Mouse (Mus musculus) urinary bladder, adult 18-20 months (tissue): ENCODE results near the gene Ackr3.
A peak's percentile ranks its signal among the peaks of the same experiment; 100 is the strongest.

Experiments used
- DNase-seq, 2 experiments: peaks; one replicate each; pipeline ENCODE4 v3.0.0; 2022; ENCODE audit warnings: low spot score in 2 of 2, mixed read lengths in 2 of 2

The Ackr3 gene

DNA sequence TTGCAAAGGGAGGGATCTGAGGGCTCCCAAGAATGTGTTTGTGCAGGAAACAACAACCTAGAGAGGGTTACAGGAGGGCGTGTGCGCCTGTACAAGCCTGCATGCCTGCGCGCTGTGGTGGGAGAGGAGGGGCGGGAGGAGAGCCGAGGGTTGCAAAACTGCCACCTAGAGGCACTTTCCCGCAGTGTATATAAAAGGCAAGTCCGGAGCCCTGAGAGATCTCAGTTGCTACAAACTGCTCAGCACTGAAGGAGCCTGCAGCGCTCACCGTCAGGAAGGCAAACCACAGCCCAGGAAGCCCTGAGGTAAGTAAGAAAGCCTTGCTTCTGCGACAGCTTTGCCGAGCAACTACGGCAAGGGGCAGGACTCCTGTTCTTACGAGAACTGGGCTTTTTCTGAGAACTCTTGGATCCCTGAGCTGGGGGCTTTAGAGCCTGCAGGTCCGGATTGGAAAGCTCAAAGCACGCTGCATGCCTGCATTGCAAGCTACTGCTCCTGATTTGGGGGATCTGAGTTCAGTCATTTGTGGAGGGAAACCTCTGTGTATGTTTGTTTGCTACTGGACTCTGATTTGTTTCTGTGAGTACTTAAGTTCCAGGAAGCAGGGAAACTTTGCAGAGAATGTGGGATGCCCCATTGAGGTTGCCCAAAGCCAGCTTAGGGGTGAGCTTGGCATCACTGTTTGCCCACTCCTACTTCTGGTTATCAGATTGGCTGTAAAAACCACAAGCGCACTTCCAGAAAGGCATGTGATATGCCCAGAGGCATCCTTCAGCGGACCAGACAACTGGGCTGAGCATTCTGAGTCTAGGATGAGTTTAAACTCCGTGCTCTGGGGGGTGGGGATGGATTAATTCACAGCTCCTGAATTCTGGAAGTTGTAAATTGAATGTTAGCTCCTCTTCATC is at the start of gene Ackr3:
Ackr3 (plus strand) TSS at position 198 of the 908 bp plus-strand sequence.
- DNase-seq = peak; percentile 72 to 82

DNA sequence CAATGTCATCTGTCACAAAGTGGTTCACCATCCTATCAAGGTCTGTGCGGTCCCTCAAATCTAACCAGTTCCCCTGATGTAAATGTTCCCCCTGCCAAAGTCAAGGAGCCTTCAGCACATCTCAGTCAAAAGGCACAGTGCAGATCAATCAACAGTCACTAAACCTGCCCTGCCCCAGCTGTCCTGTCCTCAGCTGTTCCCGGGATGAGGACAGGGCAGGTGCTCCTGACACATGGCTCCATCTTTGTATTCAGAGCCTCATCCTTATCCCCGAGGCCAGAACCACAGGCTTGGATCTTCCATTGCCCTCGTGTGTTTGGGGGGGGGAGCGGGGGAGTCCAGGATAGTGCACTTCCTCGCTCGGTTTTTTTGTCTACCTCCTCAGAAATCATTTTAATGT is 47.2 kb upstream of the Ackr3 start:
- DNase-seq = no peak

DNA sequence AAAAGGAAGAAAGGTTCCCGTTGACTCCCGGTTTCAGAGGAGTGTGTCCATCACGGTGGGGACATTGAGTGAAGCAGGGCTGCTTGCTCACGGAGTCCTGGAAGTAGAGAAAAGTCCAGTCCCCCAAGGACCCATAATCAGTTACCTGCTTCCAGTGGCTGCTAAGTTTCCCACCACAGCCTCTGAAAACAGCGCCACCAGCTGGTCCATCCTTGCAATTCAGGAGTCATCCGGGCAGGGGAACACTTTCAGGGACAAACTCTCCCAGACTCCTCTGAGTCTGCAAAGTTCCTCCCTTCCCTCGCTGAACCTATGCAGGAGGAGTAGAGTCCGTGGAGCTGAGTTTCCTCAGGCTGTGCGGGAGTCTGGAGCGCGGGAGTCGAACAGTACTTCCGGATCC is 43.9 kb upstream of the Ackr3 start:
- no peak for DNase-seq

DNA sequence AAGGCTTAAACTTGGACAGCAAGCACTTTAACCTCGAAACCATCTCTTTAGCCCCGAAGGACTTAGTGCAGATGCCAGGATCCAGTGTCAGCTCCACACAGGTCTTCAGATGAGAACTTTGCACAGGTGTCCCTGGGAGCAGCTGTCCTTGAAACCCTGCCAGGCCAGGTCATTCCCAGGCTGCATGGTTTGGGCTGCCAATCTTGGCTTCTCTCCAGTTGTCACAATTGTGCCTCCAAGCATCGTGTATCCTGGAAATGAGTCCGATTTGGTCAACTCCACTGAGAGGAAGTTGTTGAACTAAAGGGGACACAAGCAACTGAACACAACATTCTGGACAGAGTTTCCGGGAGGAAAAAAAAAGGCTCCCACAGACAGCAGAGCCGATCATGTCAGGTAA is 42.2 kb upstream of the Ackr3 start:
- no peak for DNase-seq

DNA sequence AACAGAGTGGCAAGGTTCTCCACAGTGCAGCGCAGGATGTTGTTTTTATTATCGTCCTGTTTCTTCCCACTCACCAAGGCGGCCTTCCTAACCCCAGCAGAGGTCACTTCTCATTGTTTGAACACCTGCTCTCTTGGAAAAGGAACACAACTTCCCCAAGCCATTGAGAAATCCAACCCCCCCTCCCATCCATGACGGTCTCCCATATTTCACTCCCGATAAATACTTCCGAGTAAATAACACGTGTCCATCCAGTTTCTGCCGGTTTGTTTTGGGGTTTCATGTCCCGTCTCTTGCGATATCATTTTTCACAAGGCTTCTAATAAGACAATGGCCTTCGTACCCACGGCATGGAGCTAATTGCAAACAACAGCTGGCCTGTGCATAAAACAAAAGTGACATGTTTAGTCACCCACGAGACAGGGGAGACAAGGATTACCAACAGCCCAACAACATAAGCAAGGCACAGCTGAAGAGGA is 41.4 kb upstream of the Ackr3 start:
- no peak for DNase-seq

DNA sequence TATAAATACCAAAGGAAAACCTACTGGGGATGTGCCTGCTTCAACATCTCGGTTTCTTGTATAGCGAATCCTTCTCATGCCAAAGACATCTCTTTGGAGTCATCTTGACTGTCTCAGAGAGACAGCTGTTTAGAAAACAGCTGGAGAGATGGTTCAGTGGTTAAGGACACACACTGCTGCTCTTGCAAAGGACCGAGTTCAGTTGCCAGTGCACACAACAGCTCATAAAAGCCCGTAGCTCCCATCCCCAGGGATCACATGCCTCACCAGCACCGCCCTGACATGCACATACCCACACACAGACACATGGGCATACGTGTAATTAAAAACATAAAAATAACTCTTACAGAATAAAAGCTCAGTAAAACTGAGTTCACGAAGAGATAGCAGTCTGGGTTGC is 40.6 kb upstream of the Ackr3 start:
- DNase-seq = no peak

DNA sequence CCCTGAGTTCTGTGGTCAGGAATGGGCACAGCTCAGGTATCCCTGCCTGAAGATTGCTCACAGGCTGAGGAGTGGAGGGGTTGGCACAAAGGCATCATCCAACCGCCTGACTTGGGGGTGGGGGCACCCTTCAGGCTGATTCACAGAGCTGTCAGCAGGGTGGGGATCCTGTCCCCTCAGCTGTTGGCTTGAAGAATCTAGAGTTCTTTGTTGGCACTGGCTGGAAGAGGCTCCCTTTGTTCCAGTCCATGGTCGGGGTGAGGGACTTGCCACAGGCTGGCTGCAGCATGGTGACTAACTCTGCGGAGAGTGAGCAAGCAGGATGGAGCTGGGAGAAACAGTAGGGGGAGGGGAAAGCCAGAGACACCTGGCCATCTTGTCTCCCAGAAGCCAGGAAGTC is 39.5 kb upstream of the Ackr3 start:
- no peak for DNase-seq

DNA sequence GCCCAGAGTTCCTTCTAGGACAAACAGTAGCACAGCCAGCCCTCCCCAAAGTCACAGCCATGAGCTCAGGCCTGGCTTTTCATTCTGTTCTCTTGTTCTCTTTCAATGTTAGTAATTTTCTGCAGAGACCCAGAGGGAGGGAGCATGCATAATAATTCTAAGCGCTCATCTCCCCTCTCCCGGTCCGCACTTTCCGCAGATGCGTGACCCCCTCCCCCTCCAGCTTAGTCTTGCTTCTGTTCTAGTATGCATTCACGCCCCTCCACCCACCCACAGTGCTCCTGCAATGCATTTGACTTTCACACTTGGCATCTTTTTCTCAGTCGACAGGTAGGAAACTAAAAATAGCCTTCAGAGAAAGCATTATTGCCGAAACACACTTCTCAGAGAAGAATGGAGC is 29.4 kb upstream of the Ackr3 start:
- no peak for DNase-seq

DNA sequence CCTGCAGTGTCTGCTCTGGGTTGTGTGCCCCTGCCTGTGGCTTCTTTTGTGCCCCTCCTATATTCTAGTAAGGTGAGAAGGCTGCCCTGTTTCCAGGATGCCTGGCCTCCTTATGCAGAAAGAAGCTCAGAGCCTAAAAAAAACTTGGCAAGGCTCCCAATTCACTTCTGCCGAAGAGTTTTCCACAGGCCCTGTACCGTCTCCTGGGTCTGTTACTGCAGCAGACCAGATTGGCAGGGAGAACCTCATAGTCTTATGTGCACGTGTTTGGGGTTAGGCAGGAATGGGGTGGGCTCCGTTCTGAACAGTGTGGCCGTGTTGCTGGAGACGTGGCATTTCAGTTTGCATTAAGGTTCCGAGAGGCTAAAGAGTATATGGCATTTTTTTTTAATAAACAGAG is 27.6 kb upstream of the Ackr3 start:
- DNase-seq = no peak

DNA sequence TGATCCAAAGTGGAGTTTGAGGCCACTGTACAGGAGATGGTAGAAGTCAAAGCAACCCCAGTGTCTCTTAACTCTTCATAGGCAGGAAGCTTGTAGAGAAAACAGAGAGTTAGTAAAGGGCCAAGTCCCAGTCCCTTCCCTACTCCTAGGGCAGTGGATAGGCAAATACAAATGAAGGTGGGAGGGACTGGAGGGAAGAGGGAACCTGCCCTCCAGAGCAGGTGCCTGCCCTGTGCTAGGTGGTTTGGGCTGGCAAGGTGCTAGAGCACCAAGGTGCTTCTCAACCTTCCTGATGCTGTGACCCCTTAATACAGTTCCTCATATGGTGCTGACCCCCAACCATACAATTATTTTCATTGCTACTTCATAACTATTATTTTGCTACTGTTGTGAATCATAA is 26.2 kb upstream of the Ackr3 start:
- no peak for DNase-seq

DNA sequence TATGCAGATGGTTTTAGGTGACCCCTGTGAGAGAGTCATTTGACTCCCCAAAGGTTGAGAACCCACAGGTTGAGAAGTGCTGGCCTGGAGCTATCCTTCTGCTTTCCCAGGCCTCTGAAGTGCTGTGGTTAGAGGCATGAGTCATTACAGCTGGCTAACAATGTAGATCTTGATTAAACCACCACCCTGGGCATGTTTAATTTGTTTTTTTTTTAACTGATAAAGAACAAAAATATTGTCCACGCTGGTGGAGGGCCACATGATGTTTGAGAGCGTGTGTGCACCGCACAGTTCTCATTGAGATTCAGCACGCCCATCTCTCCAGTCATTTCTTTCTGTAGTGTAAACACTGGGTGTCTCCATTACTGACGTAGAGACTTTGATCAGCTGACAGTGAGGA is 25.8 kb upstream of the Ackr3 start:
- DNase-seq = no peak

DNA sequence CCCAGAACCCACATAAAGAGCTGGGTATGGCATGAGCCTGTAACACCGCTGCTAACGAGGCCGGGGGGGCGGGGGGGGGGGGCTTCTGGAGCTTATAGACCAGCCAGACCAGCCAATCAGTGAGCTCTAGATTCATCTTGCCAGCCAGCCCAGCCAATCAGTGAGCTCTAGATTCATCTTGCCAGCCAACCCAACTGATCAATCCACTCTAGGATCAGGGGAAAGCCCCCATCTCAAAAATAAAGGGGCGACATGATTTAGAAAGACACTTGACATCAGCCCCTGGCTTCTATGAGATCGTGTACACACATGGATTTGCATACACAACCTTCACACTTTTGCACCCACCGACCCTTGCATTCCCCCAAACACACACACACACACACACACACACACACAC is 23.3 kb upstream of the Ackr3 start:
- no peak for DNase-seq

DNA sequence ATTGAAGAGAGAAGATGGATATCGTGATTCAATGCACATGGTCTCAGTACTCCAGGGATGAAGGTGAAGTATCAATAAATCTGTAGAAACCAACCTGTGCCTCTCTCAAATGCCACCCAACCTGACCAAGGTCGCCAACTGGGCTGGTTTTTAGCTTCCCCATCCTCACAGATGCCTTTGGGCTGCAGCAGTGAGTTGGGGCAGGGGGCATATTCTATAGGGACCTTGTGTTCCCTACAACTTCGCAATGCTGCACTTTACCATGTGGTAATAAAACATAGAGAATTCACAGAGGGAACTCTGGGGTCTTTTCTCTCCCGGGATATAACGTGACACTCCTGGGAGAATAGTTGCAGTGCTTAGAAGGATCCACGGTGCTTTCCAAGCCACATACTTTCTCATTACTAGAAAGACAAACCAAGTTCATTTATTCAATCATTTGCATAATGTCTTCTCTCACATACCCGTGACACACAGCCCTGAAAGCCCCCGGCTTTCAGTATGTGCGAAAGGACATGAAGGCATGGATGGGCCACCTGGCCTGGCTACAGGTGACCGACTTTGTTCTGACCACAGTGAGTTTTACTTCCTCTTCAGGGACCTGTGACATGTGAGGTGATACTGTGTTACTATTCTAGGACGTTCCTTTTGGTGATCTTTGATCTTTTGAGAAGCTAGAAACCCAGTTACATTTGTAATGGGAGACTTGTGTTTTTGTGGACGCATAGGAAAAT is 22.6 kb upstream of the Ackr3 start:
- DNase-seq = no peak

DNA sequence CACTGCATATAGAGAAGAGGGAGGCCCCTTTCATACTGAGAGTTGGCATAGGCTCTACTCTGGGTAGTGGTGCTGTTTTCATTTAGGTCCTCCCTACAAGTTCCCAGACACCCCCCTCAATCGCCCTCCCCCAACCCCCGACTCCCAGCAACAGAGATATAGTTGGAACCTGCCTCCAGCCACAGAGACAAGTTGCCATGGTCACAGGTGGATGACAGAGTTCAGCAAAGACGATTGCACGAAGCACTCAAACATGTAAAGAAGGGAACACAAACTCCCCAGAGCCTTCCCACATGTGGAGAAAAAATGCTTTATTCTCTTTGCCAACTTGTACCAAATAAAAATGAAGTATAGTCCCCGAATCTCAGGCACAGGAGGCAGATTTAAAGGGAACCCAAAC is 21.3 kb upstream of the Ackr3 start:
- no peak for DNase-seq

DNA sequence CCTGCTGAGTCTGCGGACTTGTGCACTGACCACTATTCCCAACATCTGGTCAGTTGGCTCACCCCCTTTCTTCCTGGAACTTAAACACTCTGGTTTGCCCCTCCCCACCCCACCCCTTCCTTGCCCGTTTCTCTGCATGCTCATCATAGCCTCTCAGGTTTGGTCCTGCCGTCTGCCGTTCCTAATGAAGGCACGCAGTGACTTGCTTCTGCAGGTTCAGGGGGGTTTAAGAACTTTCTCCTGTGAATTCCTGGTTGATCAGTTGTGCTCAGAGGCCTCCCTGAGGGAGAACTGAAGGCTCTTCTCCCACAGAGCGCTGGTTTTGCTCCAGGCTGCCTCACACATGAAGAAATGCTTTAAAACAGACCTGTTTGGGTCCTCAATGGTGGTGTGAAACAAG is 20.2 kb upstream of the Ackr3 start:
- no peak for DNase-seq

DNA sequence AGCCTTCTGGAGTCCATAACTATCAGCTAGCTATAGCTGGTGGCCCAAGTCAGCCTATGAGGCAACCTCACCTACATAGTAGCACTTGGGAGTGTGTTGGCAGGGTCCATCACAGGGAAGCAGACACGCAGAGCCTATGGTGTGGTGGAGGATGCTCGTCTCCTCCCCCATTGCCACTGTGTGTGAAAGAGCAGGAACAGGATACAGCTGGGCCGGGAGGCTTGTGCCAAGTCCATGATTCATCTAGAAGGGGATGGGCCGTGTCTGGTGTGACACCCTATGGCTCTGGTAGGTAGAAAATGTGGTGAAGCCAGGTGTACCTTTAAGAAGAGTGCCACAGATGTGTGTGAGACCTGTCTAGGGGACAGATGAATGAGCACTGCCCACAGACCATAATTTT is 17.6 kb upstream of the Ackr3 start:
- no peak for DNase-seq

DNA sequence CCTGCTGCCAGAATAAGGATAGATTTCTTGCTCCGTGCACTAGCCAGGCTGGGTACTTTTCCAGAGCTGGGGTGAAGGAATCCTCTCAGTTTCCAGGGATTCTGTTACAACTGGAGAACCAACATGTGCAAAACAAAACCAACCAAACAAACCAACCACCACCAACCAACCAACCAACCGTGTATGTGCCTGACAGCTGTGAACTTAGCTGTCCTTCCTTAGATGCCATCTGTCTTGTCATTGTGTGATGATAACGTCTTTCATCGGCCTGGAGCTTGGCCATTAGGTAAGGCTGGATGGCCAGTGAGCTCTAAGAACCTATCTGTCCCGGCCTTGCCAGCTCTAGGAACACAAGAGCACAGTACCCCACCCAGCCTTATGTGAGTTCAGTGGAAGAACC is 16.9 kb upstream of the Ackr3 start:
- DNase-seq = no peak

DNA sequence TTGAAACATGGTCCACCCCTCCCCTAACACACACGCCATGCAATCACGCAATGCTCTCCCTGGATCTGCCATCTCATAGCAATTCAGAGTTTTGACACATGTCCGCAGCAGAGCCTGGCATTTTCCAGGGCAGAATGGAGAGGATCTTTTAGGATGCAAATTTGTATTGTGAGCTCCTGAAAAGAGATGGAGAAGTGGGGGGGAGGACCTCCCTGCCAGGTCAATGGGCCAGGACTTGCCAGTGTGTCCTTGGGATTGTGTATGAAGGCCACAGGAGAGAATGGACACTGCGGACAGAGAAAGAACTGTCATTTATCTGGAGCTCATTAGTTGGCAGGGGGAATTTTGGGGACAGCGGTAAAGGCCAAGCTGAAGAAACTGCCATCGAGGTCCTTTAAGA is 14.7 kb upstream of the Ackr3 start:
- DNase-seq = no peak

DNA sequence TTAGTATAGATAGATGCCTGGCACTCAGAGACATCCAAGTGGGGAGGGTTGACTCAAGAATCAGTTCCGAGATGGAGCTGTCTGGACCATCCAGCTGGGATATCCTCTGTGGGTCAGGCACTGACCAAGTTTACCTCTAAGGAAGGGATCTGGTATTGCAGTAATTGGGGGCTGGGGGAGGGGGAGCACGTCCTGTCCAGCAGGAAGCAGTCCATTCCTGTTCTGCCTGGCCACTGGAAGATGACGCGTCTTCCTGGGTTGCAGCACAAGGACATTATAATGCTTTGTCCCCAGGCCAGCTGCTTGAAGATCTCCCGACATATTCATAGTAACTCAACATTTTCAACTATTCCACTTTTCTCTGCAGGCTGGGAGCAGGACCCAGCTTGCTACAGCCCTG is 2.5 kb upstream of the Ackr3 start:
- DNase-seq = no peak

DNA sequence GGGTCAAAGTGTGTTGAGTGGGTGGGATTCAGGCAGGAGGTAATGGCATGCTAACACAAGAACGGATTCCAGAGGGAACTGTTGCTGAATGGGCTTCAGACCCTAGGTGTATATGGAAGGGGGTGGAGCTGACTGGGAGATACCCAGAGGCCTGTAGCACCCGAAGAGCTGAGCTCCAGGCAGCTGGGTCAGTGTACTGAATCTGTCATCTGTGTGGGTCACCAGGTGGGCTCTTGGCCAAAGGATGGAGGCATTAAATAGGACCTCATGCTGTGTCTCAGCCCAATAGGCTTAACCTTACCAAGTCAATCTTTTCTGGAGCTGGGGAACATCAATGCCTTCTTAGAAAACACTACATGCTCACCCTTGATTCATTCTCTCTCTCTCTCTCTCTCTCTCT is 2.1 kb upstream of the Ackr3 start:
- DNase-seq = no peak

DNA sequence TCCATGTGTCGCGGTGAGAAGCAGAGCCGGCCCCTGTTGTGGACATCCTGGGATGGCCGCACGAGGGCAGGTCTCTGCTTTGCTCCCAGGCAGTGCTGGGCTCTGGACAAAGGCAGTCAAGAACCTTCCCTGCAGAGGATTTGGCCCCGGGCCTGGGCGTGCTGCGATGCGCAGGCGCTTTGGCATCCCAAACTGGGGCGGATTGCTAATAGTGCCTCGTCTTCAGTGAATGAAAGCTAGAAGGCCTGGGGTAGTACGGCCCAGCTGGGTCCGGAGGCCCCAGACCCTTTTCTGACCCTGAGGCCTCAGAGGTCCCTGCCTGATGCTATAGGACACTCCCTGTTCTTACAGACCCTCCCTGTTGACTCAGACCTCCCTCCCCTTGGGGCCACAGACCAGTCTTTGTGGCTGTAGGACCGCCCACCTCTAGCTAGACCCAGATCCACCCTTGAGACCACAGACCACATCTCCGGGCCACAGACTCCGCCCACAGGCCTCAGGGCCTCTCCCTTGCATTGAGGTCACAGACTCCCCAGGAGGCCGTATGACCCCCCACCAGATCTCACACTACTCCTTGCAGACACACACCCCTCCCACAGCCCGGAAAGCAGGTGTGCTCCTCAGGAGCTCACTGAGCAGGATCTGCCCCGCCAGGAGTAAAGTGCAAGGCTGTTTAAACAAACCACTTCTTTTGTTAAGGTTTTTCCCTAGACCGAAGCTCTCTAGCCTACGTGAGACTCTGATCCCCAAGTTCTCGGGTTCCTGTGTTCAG is 1.4 kb upstream of the Ackr3 start:
- DNase-seq = peak in 1 of 2 experiments; percentile 74

DNA sequence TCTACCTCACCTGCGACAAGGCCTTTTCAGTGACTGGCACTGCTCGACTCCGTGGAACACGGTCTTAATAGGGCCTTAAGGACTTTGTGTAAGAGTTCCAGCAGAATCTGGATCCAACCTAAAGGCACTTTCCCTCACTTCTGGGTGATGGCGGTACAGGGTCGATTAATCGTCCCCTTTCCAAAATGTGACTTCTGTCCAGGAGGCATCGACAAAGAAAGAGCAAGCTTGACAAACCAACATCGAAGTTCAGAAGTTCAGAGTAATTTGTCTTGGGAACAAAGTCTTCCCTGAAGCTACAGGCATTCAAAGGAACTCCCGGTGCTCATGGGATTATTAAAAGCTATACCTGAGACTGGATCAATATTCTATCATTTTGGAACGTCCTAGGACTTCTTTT is 439 bp upstream of the Ackr3 start:
- DNase-seq = no peak
